In genomic region chr13:103484092-103484491, GRCm38 (mm10) we compare ENCODE assay signal across 18 mouse cellular contexts.
"Had no signal": no experiment of that assay in that cellular context is flagged by ENCODE, and none has a peak within 500 bp of the region (broad histone marks: within the 10 kb centered on the region; RNA-seq: fewer than 3 reads in every experiment).

No protein-coding gene starts in this region.

- H3K9me3 ChIP-seq: midbrain, embryonic 10.5 days had no signal

- ATAC-seq: midbrain, embryonic 16.5 days had no signal

- H3K9ac ChIP-seq: lung, embryonic 14.5 days; midbrain, embryonic 12.5 days; neural tube, embryonic 13.5 days; neural tube, embryonic 15.5 days had no signal

- H3K27me3 ChIP-seq: midbrain, embryonic 12.5 days; neural tube, embryonic 13.5 days; neural tube, embryonic 15.5 days had no signal

- H3K4me3 ChIP-seq: midbrain, embryonic 10.5 days; midbrain, embryonic 12.5 days; myocyte; neural tube, embryonic 13.5 days; neural tube, embryonic 15.5 days had no signal

- H3K27ac ChIP-seq: midbrain, embryonic 10.5 days; midbrain, embryonic 12.5 days; neural tube, embryonic 13.5 days; neural tube, embryonic 15.5 days had no signal

- DNase-seq: lung, adult 18-20 months; lung, embryonic 14.5 days; lung, postnatal 14 days; midbrain, embryonic 14.5 days; retina, postnatal 1 day; right cerebral cortex, adult 18-20 months; right cerebral cortex, postnatal 25 days; right cerebral cortex, postnatal 4 days; spleen, adult 18-20 months; thymus, adult 2 months; thymus, postnatal 25 days; thymus, postnatal 4 days had no signal

- H3K4me1 ChIP-seq: midbrain, embryonic 12.5 days; neural tube, embryonic 13.5 days; neural tube, embryonic 15.5 days had no signal

- H3K36me3 ChIP-seq: midbrain, embryonic 10.5 days; midbrain, embryonic 12.5 days; neural tube, embryonic 13.5 days; neural tube, embryonic 15.5 days had no signal

- H3K4me2 ChIP-seq: lung, embryonic 14.5 days; midbrain, embryonic 12.5 days; neural tube, embryonic 13.5 days; neural tube, embryonic 15.5 days had no signal
